Mouse (Mus musculus) cerebral cortex, adult 2 months (tissue): ENCODE results near the gene Irak3.

ENCODE experiments used
- WGBS: fragments of 180-500 bp; shearing (Covaris S2); methylation state at CpG from one replicate; pipeline ENCODE4 v1.1.7; 2018; 5-methylcytosine and 5-hydroxymethylcytosine counted together

Gene Irak3

DNA sequence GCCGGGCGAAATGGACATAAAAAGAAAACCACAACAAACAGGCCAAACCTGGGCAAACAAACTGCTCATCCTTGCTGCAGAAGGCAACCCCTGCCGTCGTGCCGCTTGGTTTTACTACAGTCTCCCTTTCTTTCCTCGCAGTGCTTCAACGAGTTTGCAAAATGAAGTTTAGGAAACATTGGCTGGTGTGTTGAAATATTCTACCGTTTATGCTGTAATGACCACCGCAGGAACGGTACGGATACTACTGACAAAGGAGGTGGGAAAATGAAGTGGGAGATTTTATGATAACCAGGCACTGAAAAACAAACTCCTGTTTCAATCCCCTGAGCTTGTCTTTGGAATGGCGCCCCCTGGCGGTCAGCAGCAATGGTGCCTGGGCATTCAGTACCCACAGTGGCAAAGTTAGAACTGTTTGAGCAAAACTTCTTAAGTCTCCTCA is at the start of gene Irak3:
TSS of gene Irak3 (minus strand) at position 170 of the 442 bp plus-strand sequence.
- WGBS, result under 1% methylated on average over 13 of the region's 13 CpGs

DNA sequence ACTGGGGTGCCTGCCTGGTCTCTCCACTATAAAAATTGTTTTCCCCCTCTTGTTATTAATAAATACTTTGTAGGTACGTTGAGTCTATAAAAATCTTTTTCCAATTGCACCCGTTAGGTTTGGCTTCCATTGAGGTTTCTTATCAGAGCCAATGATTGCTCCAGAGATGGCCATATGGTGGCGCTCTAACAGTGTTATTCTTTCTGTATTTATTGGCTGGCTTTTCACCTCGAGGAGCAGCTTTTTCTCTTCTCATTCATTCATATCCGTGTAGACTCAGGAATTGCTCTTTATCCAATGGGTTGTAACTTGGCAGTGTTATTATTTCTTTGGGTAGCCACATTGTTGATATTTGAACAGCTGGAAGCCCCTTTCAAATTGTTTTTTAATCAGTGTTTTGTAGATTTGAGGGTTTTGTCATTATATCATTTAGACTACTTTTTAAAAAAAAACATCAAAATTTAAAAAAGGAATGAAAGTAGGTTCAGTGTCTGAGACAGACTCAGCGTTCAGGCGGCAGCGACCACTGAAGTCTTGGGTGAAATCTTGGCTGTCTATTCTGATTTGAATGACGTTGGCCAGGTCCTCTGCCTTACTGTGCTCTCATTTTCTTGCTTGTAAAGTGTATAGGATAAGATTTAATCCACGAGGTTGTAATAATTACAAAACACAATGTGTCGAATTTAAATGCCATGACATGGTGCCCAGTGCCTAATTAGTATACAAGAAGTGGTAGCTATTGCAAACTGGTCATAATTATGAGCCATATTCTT is 49.2 kb upstream of the Irak3 start:
- 39% methylated on average over 11 of the region's 11 CpGs for WGBS

DNA sequence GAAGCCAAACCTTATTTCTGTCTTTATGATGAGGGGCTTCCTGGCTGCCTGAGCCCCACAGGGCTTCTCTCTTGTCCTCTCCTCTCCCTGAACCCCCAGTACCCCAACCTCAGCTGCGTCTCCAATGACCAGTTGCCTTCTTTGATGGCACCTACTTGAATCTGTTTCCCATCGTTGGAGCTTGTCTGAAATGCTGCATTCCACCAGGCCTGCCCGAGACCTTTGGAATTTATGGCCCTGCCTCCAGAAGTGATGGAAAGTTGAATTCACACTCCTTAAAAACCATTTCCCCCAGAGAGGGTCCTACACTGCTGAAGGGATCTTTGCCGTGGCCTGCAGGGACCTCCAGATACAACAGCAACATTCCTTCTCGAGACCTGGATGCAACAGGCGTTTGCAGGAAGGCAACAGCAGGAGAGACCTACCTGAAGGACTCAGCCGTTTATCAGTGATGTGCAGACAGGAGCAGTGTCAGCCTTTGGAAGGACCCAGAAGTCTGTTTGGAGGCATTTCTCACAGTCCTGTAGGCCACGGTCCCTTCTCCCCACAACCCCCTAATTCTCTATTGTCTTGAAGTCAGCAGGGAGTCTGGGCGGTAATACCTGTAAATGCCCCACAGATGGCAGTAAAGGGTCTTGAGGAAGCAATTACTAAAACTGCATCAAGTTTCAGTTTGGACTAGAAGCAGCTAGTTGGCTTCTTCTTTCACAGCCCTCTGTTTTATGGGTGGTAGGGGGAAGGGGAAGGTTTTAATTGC is 45.2 kb upstream of the Irak3 start:
- WGBS, result 53% methylated on average over 9 of the region's 9 CpGs

DNA sequence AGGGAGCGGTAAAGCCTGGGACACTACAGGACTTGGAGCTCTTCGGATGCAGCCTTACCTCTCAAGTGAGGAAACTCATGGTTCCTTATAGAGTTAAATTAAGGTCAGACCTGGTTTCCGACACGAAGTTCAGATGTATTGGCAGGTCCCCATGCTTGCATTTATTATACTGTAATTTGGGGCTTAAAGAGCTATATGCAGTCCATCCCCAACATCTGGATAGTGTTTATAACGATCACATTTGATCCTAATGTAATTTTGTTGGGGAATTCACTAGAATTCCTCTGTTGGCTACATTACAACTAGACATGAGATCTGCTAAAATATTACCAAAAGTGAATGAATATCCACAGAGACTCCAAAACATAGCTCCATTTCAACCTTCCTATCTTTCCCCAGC is 43.8 kb upstream of the Irak3 start:
- 78% methylated on average over 5 of the region's 5 CpGs for WGBS

GRCm38 (mm10) chr10:120242421-120242820 is 40.5 kb upstream of the Irak3 start:
- WGBS, result 73% methylated on average over 6 of the region's 6 CpGs

- 75% methylated on average over 6 of the region's 6 CpGs for WGBS
Measured at GRCm38 (mm10) chr10:120239476-120239875, 37.5 kb upstream of the Irak3 start.

DNA sequence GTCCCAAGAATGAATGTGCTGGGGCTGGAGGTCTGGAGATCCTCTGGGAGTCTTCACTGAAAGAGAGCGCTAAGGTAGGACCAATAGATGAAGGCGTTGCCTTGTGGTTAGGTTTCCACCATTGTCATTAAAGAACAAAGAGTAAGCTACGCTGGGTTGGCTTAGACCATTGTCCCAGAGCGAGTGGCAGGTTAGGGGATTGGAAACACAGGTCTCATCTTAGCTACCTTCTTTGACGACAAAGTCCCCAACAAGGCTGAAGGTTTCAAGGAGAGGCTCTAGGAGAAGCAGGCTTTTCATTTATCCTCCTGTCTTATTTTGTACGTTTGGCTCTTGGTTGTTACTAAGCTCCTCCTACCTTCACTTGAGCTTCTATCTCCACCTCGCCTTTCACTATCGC is 36.3 kb upstream of the Irak3 start:
- 95% methylated on average over 8 of the region's 8 CpGs for WGBS

- 84% methylated on average over 9 of the region's 9 CpGs for whole genome bisulfite sequencing
Measured at GRCm38 (mm10) chr10:120236855-120237254, 34.9 kb upstream of the Irak3 start.

DNA sequence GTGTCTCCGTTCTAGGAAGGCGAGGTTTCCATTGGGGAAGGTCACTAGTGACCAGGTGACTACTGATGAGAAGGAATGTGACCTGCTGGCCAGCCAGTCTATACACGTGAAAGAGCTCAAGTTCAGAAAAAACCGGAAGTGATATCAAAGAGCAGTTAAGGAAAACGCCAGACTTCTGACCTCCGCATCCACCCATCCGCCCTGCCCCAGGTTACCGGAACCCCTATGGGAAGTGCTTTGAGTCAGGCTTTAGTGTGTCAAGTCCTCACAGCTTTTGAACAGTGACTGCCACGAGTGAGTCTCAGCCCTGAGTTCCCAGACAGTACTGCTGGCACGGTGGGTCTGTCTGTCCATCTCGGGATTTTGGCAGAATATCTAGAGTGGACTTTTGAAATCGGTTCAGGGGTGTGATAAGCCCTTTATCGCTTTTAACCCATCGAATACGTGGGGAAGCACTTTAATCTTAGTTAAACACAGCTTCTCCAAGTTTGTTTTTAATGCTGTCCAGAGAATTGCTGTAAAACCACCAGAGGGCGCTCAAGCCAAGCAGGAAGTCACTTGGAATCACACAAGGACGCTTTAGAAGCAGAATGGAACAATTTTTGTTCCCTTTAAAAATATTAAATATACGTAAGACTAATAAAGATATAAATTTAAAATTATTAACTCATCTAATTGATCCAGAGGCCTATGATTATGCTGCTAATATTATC is 31.9 kb upstream of the Irak3 start:
- WGBS, result 32% methylated on average over 18 of the region's 18 CpGs

GRCm38 (mm10) chr10:120231718-120232117 is 29.8 kb upstream of the Irak3 start:
- 25% methylated on average over 5 of the region's 5 CpGs for WGBS

DNA sequence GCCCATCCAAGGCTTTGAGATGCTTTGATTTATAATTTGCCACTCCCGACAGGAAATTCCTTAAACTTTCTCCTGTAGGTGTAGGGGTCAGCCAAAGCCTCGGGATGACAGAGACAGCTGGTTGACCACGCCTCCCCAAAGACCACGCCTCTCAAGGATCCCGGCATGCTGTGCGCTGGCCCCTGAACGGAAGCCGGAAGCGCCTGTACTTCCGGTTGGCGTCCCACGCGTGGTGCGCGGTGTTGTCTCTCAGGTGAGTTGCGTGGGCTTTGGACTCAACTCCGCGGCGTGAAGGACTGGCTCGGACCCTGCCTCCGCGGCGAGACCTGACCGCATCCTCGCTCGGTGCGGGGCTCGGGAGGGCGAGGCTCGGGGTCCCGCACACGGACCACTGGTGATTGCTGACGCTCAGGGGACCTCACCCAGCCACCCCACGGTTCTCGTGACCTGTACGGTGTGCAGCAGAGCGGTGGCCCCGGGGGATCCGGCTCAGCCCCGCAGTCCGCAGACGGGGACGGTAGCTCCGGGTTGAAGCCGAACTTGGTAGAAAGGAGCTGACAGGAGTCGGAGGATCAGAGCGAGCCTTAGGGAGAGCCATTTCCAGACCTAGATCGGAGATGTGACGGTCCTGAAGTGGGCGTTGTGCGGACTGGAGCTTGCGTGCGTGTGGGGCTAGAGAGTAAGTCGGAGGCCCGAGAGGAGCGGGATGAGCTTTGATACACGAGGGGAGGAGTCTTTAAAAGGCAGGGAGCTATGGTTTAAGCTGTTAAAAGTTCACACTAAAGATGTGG is 25.1 kb upstream of the Irak3 start, which contains the start of gene Llph:
TSS of gene Llph (plus strand) at position 200 of the 791 bp plus-strand sequence.
- WGBS, result under 1% methylated on average over 57 of the region's 57 CpGs

GRCm38 (mm10) chr10:120220776-120221175 is 18.8 kb upstream of the Irak3 start:
- 77% methylated on average over 7 of the region's 7 CpGs for WGBS

GRCm38 (mm10) chr10:120219578-120220359 is 17.8 kb upstream of the Irak3 start:
- WGBS, result 79% methylated on average over 14 of the region's 14 CpGs

GRCm38 (mm10) chr10:120218996-120219395 is 17.1 kb upstream of the Irak3 start:
- WGBS, result 97% methylated on average over 10 of the region's 10 CpGs

DNA sequence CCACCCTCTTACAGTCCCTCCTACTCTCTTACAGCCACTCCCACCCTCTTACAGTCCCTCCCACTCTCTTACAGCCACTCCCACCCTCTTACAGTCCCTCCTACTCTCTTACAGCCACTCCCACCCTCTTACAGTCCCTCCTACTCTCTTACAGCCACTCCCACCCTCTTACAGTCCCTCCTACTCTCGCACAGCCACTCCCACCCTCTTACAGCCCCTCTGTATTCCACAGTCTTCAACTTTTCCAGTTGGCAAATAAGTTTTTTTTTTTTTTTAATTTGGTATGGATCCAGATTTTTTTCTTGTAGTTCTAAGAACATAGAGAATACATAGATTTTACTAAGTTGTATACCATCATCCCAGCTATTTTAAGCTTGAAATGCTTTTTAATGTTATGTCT is 15.2 kb upstream of the Irak3 start:
- WGBS, result 76% methylated on average over 1 of the region's 1 CpGs

DNA sequence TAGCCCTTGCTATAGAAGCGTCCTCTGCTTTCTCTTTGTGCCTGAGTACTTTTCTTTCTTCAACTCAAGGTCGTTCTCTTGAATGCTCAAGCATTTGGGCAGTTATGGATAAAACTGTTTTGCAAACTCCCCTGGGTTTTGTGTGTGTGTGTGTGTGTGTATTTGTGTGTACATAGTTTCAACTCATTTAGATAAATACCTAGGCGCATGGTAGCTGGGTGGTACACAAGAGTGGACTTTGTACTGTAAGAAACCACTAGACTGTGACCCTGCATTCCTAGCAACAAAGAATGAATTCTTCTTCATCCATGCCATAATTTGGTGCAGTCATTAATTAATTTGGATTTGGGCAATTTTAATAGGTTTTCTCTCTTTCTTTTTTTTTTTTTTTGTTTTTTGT is 8.2 kb upstream of the Irak3 start:
- 91% methylated on average over 3 of the region's 3 CpGs for WGBS

- whole genome bisulfite sequencing, result 48% methylated on average over 6 of the region's 6 CpGs
Measured at GRCm38 (mm10) chr10:120209539-120209925, 7.6 kb upstream of the Irak3 start.

DNA sequence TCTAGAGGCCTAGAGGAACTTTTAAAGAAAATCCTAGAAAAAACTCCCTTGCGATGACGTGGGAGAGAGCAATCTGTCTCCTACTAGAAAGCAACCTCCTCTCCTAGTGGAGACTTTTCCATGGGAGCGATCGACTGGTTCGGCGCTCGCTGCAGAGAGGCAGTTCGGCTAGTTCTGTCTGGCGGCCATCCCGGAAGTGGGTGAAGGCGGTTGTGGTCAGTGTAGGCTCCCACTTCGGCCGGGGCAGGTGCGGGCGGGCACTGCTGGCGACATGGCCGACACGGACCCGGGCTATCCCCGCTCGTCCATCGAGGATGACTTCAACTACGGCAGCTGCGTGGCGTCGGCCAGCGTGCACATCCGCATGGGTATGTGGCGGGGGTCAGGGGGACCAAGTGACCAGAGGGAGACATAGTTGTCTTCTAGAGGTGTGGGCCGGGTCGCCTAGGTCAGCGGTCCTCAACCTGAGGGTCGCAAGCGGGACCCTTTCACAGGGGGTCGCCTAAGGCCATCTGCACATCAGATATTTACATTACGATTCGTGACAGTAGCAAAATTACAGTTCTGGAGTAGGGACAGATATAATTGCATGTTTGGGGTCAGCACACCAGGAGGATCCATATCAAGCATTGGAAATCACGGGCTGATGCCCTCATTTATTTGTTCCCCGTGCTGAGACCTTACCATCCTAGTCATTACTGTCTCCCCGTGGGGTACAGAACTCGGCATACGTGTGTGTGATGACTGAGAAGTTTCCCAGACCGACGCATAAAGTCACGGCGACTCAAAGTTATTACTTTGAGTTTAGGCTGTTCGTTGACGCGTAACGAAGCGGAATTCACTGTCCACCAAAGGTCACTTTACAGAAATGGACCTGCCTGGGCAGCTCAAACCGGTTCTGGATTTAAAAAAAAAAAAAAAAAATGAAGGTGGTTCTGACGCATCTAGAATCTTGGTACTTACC is 6.9 kb upstream of the Irak3 start:
- WGBS, result 2% methylated on average over 53 of the region's 53 CpGs

- WGBS, result 82% methylated on average over 8 of the region's 8 CpGs
Measured at GRCm38 (mm10) chr10:120208015-120208414, 6.1 kb upstream of the Irak3 start.
